Mouse (Mus musculus) neural tube, embryonic 14.5 days (tissue): ENCODE results near the gene Lmna. TPM values are rescaled to one million over a fixed set of nuclear protein-coding genes. Genes with fewer than 3 reads are reported as not detected.

Experiments
- ATAC-seq: fragments of 200-750 bp; cut with Nextera tagmentation; 2 replicates; pipeline ENCODE4 v1.8.0; 2017; ENCODE audit warnings: low read depth, mild to moderate bottlenecking, moderate TSS enrichment, moderate library complexity
- H3K27ac ChIP-seq: fragments of 300-500 bp; sonication (generic); 2 replicates; pipeline ENCODE4 v1.5.1; 2014; ENCODE audit warnings: low read depth, mild to moderate bottlenecking, control low read depth, low read length, moderate library complexity, mixed read lengths
- H3K27me3 ChIP-seq: fragments of 300-500 bp; sonication (generic); 2 replicates; pipeline ENCODE4 v1.6.1; 2014; ENCODE audit warnings: low read length; ENCODE audit not compliant: control insufficient read depth, insufficient read depth
- H3K36me3 ChIP-seq: fragments of 300-500 bp; sonication (generic); 2 replicates; pipeline ENCODE4 v1.6.1; 2014; ENCODE audit warnings: low read length, mixed read lengths; ENCODE audit not compliant: control insufficient read depth, insufficient read depth
- H3K4me1 ChIP-seq: fragments of 300-500 bp; sonication (generic); 2 replicates; pipeline ENCODE4 v1.6.1; 2014; ENCODE audit warnings: low read length; ENCODE audit not compliant: control insufficient read depth, insufficient read depth
- H3K4me2 ChIP-seq: fragments of 300-500 bp; sonication (generic); 2 replicates; pipeline ENCODE4 v1.6.1; 2014; ENCODE audit warnings: mild to moderate bottlenecking, low read depth, low read length, control low read depth
- H3K4me3 ChIP-seq: fragments of 300-500 bp; sonication (generic); 2 replicates; pipeline ENCODE4 v1.5.1; 2014; ENCODE audit warnings: low read depth, low read length, control low read depth, mixed read lengths
- H3K9ac ChIP-seq: fragments of 300-500 bp; sonication (generic); replicated peaks from 2 replicates; pipeline ENCODE4 v1.6.1; 2014; ENCODE audit warnings: low read depth, mild to moderate bottlenecking, control low read depth, low read length, mixed read lengths
- H3K9me3 ChIP-seq: fragments of 300-500 bp; sonication (generic); 2 replicates; pipeline ENCODE4 v1.6.1; 2016; ENCODE audit warnings: low read length; ENCODE audit not compliant: control insufficient read depth
- WGBS: fragments of 180-500 bp; shearing (Covaris S2); extraction: QIAGEN DNeasy Blood & Tissue Kit; methylation state at CpG from one replicate; pipeline ENCODE4 v1.1.7; 2014; 5-methylcytosine and 5-hydroxymethylcytosine counted together
- polyA plus RNA-seq: library from polyadenylated mRNA; unstranded; fragments of >200 nt; fragmentation: Nextera tagmentation; extraction: Ambion mirVana; gene quantifications from 2 replicates; pipeline ENCODE4 v1.2.1, GENCODE M21; 2014

Gene Lmna
- polyA plus RNA-seq, 1 experiment from 2014 or later, result 41.0 TPM

DNA sequence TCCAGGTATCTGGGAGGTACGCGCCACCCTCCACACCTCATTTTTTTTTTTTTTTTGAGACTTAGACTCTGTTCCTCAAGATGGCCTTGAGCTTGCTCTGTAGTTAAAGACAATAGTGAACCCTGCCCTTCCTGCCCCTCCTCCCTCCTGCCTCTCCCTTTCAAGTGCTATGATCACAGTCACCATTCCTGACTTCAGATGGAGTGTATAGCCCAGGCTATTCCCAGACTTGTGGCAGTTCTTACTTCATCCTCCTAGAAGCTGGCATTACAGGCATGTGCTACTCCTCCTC lies 5.3 kb upstream of the Lmna start:
- Histone ChIP-seq H3K4me2 (no peak overlapping the region), H3K4me3 (no peak overlapping the region), H3K27ac (no peak overlapping the region), H3K36me3 (no peaks in the 10 kb centered on the region), H3K9me3 (no peaks in the 10 kb centered on the region), H3K9ac (no peak overlapping the region), H3K27me3 (no peaks in the 10 kb centered on the region), H3K4me1 (peaks cover 16% of the 10 kb centered on the region)
- 100% methylated on average over 2 of the region's 2 CpGs for WGBS
- no peak for ATAC-seq

GRCm38 (mm10) chr3:88514231-88515094 lies 4.7 kb upstream of the Lmna start:
- H3K9ac ChIP-seq, result no peak overlapping the region
- no peaks in the 10 kb centered on the region for H3K36me3 ChIP-seq
- H3K4me2 ChIP-seq, result no peak overlapping the region
- no peaks in the 10 kb centered on the region for H3K27me3 ChIP-seq
- no peak for ATAC-seq
- no peak overlapping the region for H3K27ac ChIP-seq
- peaks cover 21% of the 10 kb centered on the region for H3K4me1 ChIP-seq
- H3K4me3 ChIP-seq, result no peak overlapping the region
- WGBS, result 80% methylated on average over 10 of the region's 10 CpGs
- H3K9me3 ChIP-seq, result no peaks in the 10 kb centered on the region

GRCm38 (mm10) chr3:88513546-88514115 lies 3.9 kb upstream of the Lmna start:
- Histone ChIP-seq H3K9ac (no peak overlapping the region), H3K4me3 (no peak overlapping the region), H3K9me3 (no peaks in the 10 kb centered on the region), H3K27me3 (no peaks in the 10 kb centered on the region), H3K27ac (no peak overlapping the region), H3K4me1 (peaks cover 25% of the 10 kb centered on the region), H3K4me2 (no peak overlapping the region), H3K36me3 (no peaks in the 10 kb centered on the region)
- no peak for ATAC-seq
- 87% methylated on average over 7 of the region's 7 CpGs for WGBS

- no peak overlapping the region for H3K9ac ChIP-seq
- no peak for ATAC-seq
- WGBS, result 45% methylated on average over 11 of the region's 15 CpGs
- H3K27ac ChIP-seq, result no peak overlapping the region
- no peaks in the 10 kb centered on the region for H3K9me3 ChIP-seq
- H3K27me3 ChIP-seq, result no peaks in the 10 kb centered on the region
- H3K4me3 ChIP-seq, result no peak overlapping the region
- peaks cover 25% of the 10 kb centered on the region for H3K4me1 ChIP-seq
- no peaks in the 10 kb centered on the region for H3K36me3 ChIP-seq
- H3K4me2 ChIP-seq, result no peak overlapping the region
These were observed 3.3 kb upstream of the Lmna start for GRCm38 (mm10) chr3:88512896-88513545.

DNA sequence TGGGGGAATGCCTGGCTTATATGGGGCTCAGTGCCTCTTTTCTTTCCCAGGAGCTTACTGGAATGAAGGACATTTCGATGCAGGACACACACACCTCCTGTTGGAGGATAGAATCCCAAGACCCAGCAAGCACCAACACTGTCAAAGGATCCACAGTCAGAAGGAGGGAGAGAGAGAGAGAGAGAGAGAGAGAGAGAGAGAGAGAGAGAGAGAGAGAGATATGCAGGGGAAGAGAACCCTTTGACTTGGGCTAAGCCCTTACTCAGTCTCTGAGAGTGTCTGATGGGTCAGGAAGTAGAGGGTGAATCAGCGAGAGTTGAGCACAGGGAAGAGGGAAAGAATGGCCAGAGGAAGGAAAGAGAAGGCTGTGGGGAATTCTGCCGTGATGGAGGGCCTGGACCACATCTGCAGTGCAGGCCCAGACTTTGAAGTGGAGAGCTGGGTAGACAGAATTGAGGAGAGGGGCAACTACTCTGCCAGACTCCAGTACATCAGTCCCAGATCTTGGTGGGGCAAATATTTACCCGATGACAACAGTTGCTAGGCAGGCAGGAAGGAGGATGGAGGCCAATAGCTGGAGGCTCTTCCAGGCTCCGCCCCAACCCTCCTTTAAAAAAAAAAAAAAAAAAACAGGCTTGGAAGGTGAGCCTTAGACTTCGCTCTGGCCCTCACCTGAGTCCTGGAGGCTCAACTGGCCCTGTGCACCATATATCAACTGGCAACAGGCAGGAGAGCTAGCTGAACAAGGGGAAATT lies 2.6 kb upstream of the Lmna start:
- no peak overlapping the region for H3K27ac ChIP-seq
- 46% methylated on average over 6 of the region's 6 CpGs for WGBS
- ATAC-seq, result no peak

DNA sequence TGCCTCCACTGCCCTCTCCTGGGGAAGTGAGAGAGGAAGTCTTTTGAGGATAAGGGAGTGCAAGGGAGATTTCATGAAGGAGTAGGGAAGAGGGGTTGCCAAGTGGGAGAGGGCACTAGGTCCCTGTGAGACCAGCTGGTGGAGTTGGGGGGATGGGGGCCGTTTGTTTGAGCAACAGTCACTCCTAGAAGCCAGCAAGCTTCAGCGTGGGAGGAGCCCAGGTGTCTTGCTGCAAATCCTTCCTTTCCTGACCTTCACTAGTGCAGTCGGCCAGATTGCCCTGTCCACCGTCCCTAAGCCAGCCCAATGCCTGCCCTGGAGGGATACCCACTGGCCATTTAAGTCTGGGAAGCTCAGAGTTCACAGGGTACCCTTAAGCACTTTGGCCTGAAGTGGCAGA lies 1.8 kb upstream of the Lmna start:
- no peak overlapping the region for H3K27ac ChIP-seq
- 72% methylated on average over 4 of the region's 4 CpGs for WGBS
- ATAC-seq, result no peak

More for the DNA sequence above, 2.6 kb upstream of the Lmna start:
- no peak overlapping the region for H3K4me2 ChIP-seq
- H3K4me1 ChIP-seq, result peaks cover 25% of the 10 kb centered on the region
- H3K27me3 ChIP-seq, result no peaks in the 10 kb centered on the region
- no peak overlapping the region for H3K4me3 ChIP-seq
- H3K36me3 ChIP-seq, result no peaks in the 10 kb centered on the region
- no peak overlapping the region for H3K9ac ChIP-seq
- no peaks in the 10 kb centered on the region for H3K9me3 ChIP-seq

GRCm38 (mm10) chr3:88510421-88511289 lies 899 bp upstream of the Lmna start:
- H3K4me1 ChIP-seq, result peaks cover 25% of the 10 kb centered on the region

More for the DNA sequence above, 1.8 kb upstream of the Lmna start:
- H3K4me2 ChIP-seq, result no peak overlapping the region
- peaks cover 25% of the 10 kb centered on the region for H3K4me1 ChIP-seq
- H3K27me3 ChIP-seq, result no peaks in the 10 kb centered on the region
- no peak overlapping the region for H3K4me3 ChIP-seq
- H3K36me3 ChIP-seq, result no peaks in the 10 kb centered on the region
- H3K9ac ChIP-seq, result no peak overlapping the region
- H3K9me3 ChIP-seq, result no peaks in the 10 kb centered on the region

GRCm38 (mm10) chr3:88509250-88509649 lies 506 bp downstream of the Lmna start:
- WGBS, result 64% methylated on average over 3 of the region's 3 CpGs
- 0 out of 2 replicates have a peak, but pooled peaks have one; percentile 3 for ATAC-seq
- Histone ChIP-seq H3K27ac (peak overlapping the region; percentile 91), H3K36me3 (no peaks in the 10 kb centered on the region), H3K4me2 (peak overlapping the region; percentile 61), H3K9ac (peak overlapping the region; percentile 46; the same call in 1 of the 2 replicates), H3K9me3 (no peaks in the 10 kb centered on the region), H3K4me3 (peak overlapping the region; percentile 30), H3K4me1 (peaks cover 25% of the 10 kb centered on the region), H3K27me3 (no peaks in the 10 kb centered on the region)

More at GRCm38 (mm10) chr3:88510421-88511289, 899 bp upstream of the Lmna start:
- no peaks in the 10 kb centered on the region for H3K9me3 ChIP-seq
- no peaks in the 10 kb centered on the region for H3K27me3 ChIP-seq
- peak; percentile 3; the same call in 1 of the 2 replicates for ATAC-seq
- peak overlapping the region; percentile 61 for H3K4me2 ChIP-seq
- no peaks in the 10 kb centered on the region for H3K36me3 ChIP-seq
- peak overlapping the region; percentile 91 for H3K27ac ChIP-seq
- H3K4me3 ChIP-seq, result peak overlapping the region; percentile 30
- 50% methylated on average over 13 of the region's 13 CpGs for WGBS
- 0 out of 2 replicates have a peak overlapping the region, but pooled peaks have one; percentile 16 for H3K9ac ChIP-seq
